Mouse (Mus musculus): Measurements from ENCODE around the gene Klhdc4. TPM values are rescaled to one million over a fixed set of nuclear protein-coding genes. Genes with fewer than 3 reads are reported as not detected.
A peak's percentile ranks its signal among the peaks of the same experiment; 100 is the strongest.

Klhdc4 gene
- polyA plus RNA-seq, 1 experiment from 2014 or later, result 44.4 TPM

GRCm38 (mm10) chr8:121828376-121829023 lies 869 bp downstream of the Klhdc4 start:
- Histone ChIP-seq H3K9ac (ENCODE audit: low read depth, low read length) (peak overlapping the region; percentile 91), H3K27ac (ENCODE audit: low read depth, low read length) (0 out of 2 replicates have a peak overlapping the region, but pooled peaks have one; percentile 2), H3K36me3 (ENCODE audit: control insufficient read depth, insufficient read depth, low read length) (no peaks in the 10 kb centered on the region), H3K9me3 (ENCODE audit: control insufficient read depth, low read length) (no peaks in the 10 kb centered on the region), H3K27me3 (ENCODE audit: control insufficient read depth, insufficient read depth, low read length) (no peaks in the 10 kb centered on the region), H3K4me1 (ENCODE audit: control insufficient read depth, insufficient read depth, low read length) (peaks cover 12% of the 10 kb centered on the region; the same call in 1 of the 2 replicates), H3K4me2 (replicated peaks; ENCODE audit: low read depth, low read length) (peak overlapping the region; percentile 65), H3K4me3 (ENCODE audit: low read length) (peak overlapping the region; percentile 98)
- 31% methylated on average over 10 of the region's 10 CpGs for WGBS
- no peak for ATAC-seq (ENCODE audit: low FRiP score, low TSS enrichment)

GRCm38 (mm10) chr8:121827726-121828125 lies 1.6 kb downstream of the Klhdc4 start:
- H3K36me3 ChIP-seq (ENCODE audit: control insufficient read depth, insufficient read depth, low read length), result no peaks in the 10 kb centered on the region
- no peak overlapping the region for H3K27ac ChIP-seq (ENCODE audit: low read depth, low read length)
- H3K9me3 ChIP-seq (ENCODE audit: control insufficient read depth, low read length), result no peaks in the 10 kb centered on the region
- no peak overlapping the region for H3K4me3 ChIP-seq (ENCODE audit: low read length)
- no peaks in the 10 kb centered on the region for H3K27me3 ChIP-seq (ENCODE audit: control insufficient read depth, insufficient read depth, low read length)
- no peak overlapping the region for H3K4me2 ChIP-seq (replicated peaks; ENCODE audit: low read depth, low read length)
- H3K9ac ChIP-seq (ENCODE audit: low read depth, low read length), result no peak overlapping the region
- no peak; the same call in 1 of the 2 replicates for ATAC-seq (ENCODE audit: low FRiP score, low TSS enrichment)
- 93% methylated on average over 5 of the region's 5 CpGs for WGBS
- peaks cover 12% of the 10 kb centered on the region; the same call in 1 of the 2 replicates for H3K4me1 ChIP-seq (ENCODE audit: control insufficient read depth, insufficient read depth, low read length)

- Histone ChIP-seq H3K4me3 (ENCODE audit: low read length) (no peak overlapping the region), H3K9me3 (ENCODE audit: control insufficient read depth, low read length) (no peaks in the 10 kb centered on the region), H3K4me1 (ENCODE audit: control insufficient read depth, insufficient read depth, low read length) (no peaks in the 10 kb centered on the region), H3K27me3 (ENCODE audit: control insufficient read depth, insufficient read depth, low read length) (no peaks in the 10 kb centered on the region), H3K36me3 (ENCODE audit: control insufficient read depth, insufficient read depth, low read length) (peaks cover 26% of the 10 kb centered on the region; the same call in 1 of the 2 replicates), H3K9ac (ENCODE audit: low read depth, low read length) (no peak overlapping the region), H3K27ac (ENCODE audit: low read depth, low read length) (no peak overlapping the region), H3K4me2 (replicated peaks; ENCODE audit: low read depth, low read length) (no peak overlapping the region)
- 92% methylated on average over 9 of the region's 9 CpGs for WGBS
- no peak for ATAC-seq (ENCODE audit: low FRiP score, low TSS enrichment)
Measured at GRCm38 (mm10) chr8:121821770-121822169, 7.6 kb downstream of the Klhdc4 start.

- no peaks in the 10 kb centered on the region for H3K9me3 ChIP-seq (ENCODE audit: control insufficient read depth, low read length)
- no peak overlapping the region for H3K4me2 ChIP-seq (replicated peaks; ENCODE audit: low read depth, low read length)
- no peaks in the 10 kb centered on the region for H3K27me3 ChIP-seq (ENCODE audit: control insufficient read depth, insufficient read depth, low read length)
- no peak overlapping the region for H3K4me3 ChIP-seq (ENCODE audit: low read length)
- peaks cover 26% of the 10 kb centered on the region; the same call in 1 of the 2 replicates for H3K36me3 ChIP-seq (ENCODE audit: control insufficient read depth, insufficient read depth, low read length)
- no peak for ATAC-seq (ENCODE audit: low FRiP score, low TSS enrichment)
- no peak overlapping the region for H3K9ac ChIP-seq (ENCODE audit: low read depth, low read length)
- no peak overlapping the region for H3K27ac ChIP-seq (ENCODE audit: low read depth, low read length)
- 87% methylated on average over 11 of the region's 11 CpGs for WGBS
- no peaks in the 10 kb centered on the region for H3K4me1 ChIP-seq (ENCODE audit: control insufficient read depth, insufficient read depth, low read length)
Measured at GRCm38 (mm10) chr8:121821320-121821719, 8.0 kb downstream of the Klhdc4 start.

GRCm38 (mm10) chr8:121820840-121821239 lies 8.5 kb downstream of the Klhdc4 start:
- no peak for ATAC-seq (ENCODE audit: low FRiP score, low TSS enrichment)
- H3K4me2 ChIP-seq (replicated peaks; ENCODE audit: low read depth, low read length), result no peak overlapping the region

GRCm38 (mm10) chr8:121818226-121818625 lies 11.1 kb downstream of the Klhdc4 start:
- no peak for ATAC-seq (ENCODE audit: low FRiP score, low TSS enrichment)
- H3K4me3 ChIP-seq (ENCODE audit: low read length), result no peak overlapping the region
- no peak overlapping the region for H3K9ac ChIP-seq (ENCODE audit: low read depth, low read length)
- no peaks in the 10 kb centered on the region for H3K4me1 ChIP-seq (ENCODE audit: control insufficient read depth, insufficient read depth, low read length)
- H3K27ac ChIP-seq (ENCODE audit: low read depth, low read length), result no peak overlapping the region
- no peaks in the 10 kb centered on the region for H3K9me3 ChIP-seq (ENCODE audit: control insufficient read depth, low read length)
- 92% methylated on average over 7 of the region's 7 CpGs for WGBS
- H3K36me3 ChIP-seq (ENCODE audit: control insufficient read depth, insufficient read depth, low read length), result peaks cover 45% of the 10 kb centered on the region
- H3K4me2 ChIP-seq (replicated peaks; ENCODE audit: low read depth, low read length), result no peak overlapping the region
- H3K27me3 ChIP-seq (ENCODE audit: control insufficient read depth, insufficient read depth, low read length), result no peaks in the 10 kb centered on the region

More at GRCm38 (mm10) chr8:121820840-121821239, 8.5 kb downstream of the Klhdc4 start:
- peaks cover 26% of the 10 kb centered on the region; the same call in 1 of the 2 replicates for H3K36me3 ChIP-seq (ENCODE audit: control insufficient read depth, insufficient read depth, low read length)
- H3K27ac ChIP-seq (ENCODE audit: low read depth, low read length), result no peak overlapping the region
- no peaks in the 10 kb centered on the region for H3K4me1 ChIP-seq (ENCODE audit: control insufficient read depth, insufficient read depth, low read length)
- no peak overlapping the region for H3K9ac ChIP-seq (ENCODE audit: low read depth, low read length)
- H3K4me3 ChIP-seq (ENCODE audit: low read length), result no peak overlapping the region
- WGBS, result 79% methylated on average over 6 of the region's 6 CpGs
- no peaks in the 10 kb centered on the region for H3K9me3 ChIP-seq (ENCODE audit: control insufficient read depth, low read length)
- H3K27me3 ChIP-seq (ENCODE audit: control insufficient read depth, insufficient read depth, low read length), result no peaks in the 10 kb centered on the region

GRCm38 (mm10) chr8:121811931-121812570 lies 17.3 kb downstream of the Klhdc4 start:
- no peak for ATAC-seq (ENCODE audit: low FRiP score, low TSS enrichment)
- Histone ChIP-seq H3K4me1 (ENCODE audit: control insufficient read depth, insufficient read depth, low read length) (no peaks in the 10 kb centered on the region), H3K4me3 (ENCODE audit: low read length) (no peak overlapping the region), H3K27me3 (ENCODE audit: control insufficient read depth, insufficient read depth, low read length) (no peaks in the 10 kb centered on the region), H3K9me3 (ENCODE audit: control insufficient read depth, low read length) (no peaks in the 10 kb centered on the region), H3K9ac (ENCODE audit: low read depth, low read length) (no peak overlapping the region), H3K27ac (ENCODE audit: low read depth, low read length) (no peak overlapping the region), H3K36me3 (ENCODE audit: control insufficient read depth, insufficient read depth, low read length) (peaks cover 39% of the 10 kb centered on the region), H3K4me2 (replicated peaks; ENCODE audit: low read depth, low read length) (no peak overlapping the region)
- WGBS, result 98% methylated on average over 12 of the region's 12 CpGs

GRCm38 (mm10) chr8:121811502-121811901 lies 17.9 kb downstream of the Klhdc4 start:
- H3K9ac ChIP-seq (ENCODE audit: low read depth, low read length), result no peak overlapping the region
- H3K27ac ChIP-seq (ENCODE audit: low read depth, low read length), result no peak overlapping the region
- peaks cover 44% of the 10 kb centered on the region for H3K36me3 ChIP-seq (ENCODE audit: control insufficient read depth, insufficient read depth, low read length)
- ATAC-seq (ENCODE audit: low FRiP score, low TSS enrichment), result no peak
- H3K4me1 ChIP-seq (ENCODE audit: control insufficient read depth, insufficient read depth, low read length), result no peaks in the 10 kb centered on the region
- WGBS, result 91% methylated on average over 3 of the region's 3 CpGs
- no peak overlapping the region for H3K4me3 ChIP-seq (ENCODE audit: low read length)
- H3K9me3 ChIP-seq (ENCODE audit: control insufficient read depth, low read length), result no peaks in the 10 kb centered on the region
- no peak overlapping the region for H3K4me2 ChIP-seq (replicated peaks; ENCODE audit: low read depth, low read length)
- no peaks in the 10 kb centered on the region for H3K27me3 ChIP-seq (ENCODE audit: control insufficient read depth, insufficient read depth, low read length)

- Histone ChIP-seq H3K27me3 (ENCODE audit: control insufficient read depth, insufficient read depth, low read length) (no peaks in the 10 kb centered on the region), H3K4me1 (ENCODE audit: control insufficient read depth, insufficient read depth, low read length) (no peaks in the 10 kb centered on the region), H3K36me3 (ENCODE audit: control insufficient read depth, insufficient read depth, low read length) (peaks cover 56% of the 10 kb centered on the region), H3K9me3 (ENCODE audit: control insufficient read depth, low read length) (no peaks in the 10 kb centered on the region), H3K27ac (ENCODE audit: low read depth, low read length) (no peak overlapping the region), H3K4me2 (replicated peaks; ENCODE audit: low read depth, low read length) (no peak overlapping the region), H3K4me3 (ENCODE audit: low read length) (no peak overlapping the region), H3K9ac (ENCODE audit: low read depth, low read length) (no peak overlapping the region)
- 93% methylated on average over 11 of the region's 11 CpGs for WGBS
- no peak for ATAC-seq (ENCODE audit: low FRiP score, low TSS enrichment)
Measured at GRCm38 (mm10) chr8:121809524-121810155, 19.7 kb downstream of the Klhdc4 start.

All from kidney, embryonic 14.5 days (tissue).